Mouse (Mus musculus) mouse embryonic stem cell (cell line): ENCODE measurements around the gene Uck2.

Experiments used
- in situ Hi-C, 2 experiments: fragments of 300-500 bp; cut with MboI; formaldehyde crosslinking; loops; 1 replicate in 1 of 2; 3 replicates in 1 of 2; pipeline ENCODE4 v1.14.3; 2019 to 2020; ENCODE audit warnings: low sequenced_read_pairs in 2 of 2, low pct_unique_long_range_greater_than_20kb in 1 of 2, mixed read lengths in 1 of 2; ENCODE audit not compliant: unreplicated experiment in 1 of 2

Uck2 gene

DNA sequence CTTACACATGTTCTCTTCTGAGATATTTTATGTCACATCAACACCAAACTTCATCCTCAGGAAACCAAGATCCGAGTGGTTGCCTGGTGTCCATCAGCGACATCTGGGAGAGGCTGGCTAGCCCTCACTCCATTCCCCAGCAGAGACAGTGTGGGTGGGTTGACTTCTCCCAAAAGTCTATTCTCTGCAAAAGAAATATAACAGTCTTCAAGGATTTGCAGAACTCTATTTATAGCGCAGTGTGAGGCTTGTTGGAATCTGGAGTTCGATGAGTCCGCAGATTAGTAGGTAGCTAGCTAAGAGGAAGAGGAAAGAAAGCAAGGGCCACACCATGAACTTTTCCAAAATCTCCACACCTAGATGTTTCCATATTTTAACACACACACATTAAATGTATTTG is 2.0 kb upstream of the Uck2 start:
- in situ Hi-C loops, result loop anchor here in 1 of 2 experiments (25.0 kb wide), 1 partner anchor 1150 kb away; the partner anchor contains the start of genes Dusp27 and Gpa33

DNA sequence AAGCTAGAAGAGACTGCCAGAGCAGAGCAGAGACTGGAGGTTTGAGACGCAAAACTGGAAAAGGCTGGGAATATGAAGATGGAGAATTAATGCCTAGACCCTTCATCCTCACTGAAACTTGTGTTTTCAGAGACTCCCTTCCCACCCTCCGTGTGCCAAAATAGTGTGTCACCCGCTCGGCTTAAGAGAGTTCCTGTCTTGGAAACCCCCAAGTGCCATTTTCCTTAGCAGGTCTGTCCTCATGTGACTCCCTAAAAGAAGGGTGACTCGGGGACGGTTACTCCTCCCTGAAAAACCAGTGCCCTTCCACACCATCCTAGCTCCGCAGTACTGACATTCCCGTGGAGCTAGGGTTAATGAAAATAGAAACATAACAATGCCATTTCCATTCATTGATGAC is 236 bp upstream of the Uck2 start:
- in situ Hi-C loops, result loop anchor here in 1 of 2 experiments (25.0 kb wide), 1 partner anchor 1148 kb away; the partner anchor contains the start of genes Dusp27 and Gpa33

DNA sequence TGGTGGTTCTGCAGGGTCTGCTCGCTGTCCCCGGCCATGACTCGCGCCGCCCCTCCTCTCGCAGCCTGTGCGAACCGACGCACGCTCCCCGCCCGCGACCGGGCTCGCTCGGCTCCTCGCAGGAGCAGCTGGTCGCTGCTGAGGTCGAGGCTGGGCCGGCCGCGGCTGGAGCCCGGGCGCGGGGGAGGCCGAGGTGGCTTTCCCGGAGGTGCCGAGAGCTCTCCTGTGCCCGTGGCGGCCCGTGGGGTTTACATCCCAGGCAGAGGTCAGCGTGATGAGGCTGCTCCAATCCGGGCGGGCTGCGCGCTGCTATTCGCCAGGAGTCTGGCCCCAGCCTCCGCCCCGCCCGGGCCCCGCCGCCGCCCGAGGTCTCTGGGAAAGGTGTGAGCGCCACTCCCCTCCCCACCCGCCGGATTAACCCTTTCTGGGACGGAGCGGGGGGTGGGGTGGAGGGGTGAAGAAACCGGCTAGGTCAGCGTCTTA is 242 bp downstream of the Uck2 start:
- in situ Hi-C loops, result loop anchor here in 1 of 2 experiments (25.0 kb wide), 1 partner anchor 1148 kb away; the partner anchor contains the start of genes Dusp27 and Gpa33

DNA sequence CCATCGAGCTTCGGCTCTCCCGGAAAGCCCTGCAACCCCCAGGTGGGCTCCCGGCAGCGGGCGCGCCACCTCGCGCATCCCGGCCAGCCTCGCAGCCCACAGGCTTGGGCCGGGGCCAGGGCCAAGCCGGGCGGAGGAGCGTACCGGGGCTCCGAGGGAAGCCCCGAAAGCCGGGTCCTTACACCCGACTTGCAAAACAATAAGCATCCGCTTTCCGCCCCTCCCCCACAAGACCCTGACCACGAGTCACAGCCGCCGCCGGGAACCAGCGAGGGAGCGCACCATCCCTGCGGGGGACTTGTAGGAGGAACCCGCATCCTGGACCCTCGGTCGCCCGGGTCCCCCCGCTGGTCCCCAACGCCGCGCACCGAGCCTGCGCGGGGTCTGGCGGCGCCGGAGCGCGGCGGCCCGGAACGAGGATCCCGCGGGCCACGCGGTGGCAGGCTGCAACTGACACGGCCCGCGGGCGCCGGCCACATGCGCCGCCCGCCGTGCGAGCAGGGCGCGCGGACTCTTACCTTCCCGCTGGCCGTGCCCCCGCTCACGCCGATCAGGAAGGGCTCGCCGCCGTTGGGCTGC is 773 bp downstream of the Uck2 start:
- in situ Hi-C loops, result loop anchor here in 1 of 2 experiments (25.0 kb wide), 1 partner anchor 1147 kb away; the partner anchor contains the start of genes Dusp27 and Gpa33

DNA sequence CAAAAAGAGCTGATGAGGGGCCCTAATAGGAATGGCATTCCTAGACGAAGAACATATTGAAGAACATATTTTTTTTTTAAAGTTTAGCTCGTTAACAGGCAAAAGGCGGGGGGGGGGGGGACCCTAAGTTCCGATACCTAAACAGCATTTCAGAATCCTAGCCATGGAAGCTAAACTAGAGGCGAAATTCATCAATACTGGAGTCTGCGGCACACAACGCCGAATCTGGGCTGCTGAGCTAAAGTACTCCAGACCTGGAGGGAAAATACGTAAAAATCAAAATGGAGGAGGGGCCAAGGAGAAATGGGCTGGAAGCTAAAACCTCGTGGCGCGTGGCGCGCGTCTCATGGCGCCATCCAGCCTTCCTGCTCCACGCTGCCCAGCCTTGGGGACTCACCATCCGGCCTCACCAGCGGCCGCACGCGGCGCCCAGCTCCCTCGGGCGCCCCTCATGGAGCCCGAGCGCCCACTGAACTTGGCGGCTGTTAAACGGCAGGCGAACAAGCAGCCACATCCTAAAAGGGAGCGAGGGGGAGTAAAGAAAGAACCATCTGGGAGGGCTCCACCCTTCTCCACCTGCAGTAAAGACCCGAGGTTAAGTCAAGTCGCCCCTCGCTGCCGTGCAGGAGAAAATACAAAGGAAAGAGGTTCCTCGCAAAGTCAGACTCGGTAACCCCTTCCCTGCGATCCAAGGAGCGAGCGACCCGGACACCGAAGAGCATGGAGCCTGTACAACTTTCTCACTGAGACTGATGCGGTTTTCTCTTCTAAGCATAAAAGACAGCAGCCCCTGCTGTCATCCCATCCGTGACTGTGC is 1.5 kb downstream of the Uck2 start:
- in situ Hi-C loops, result loop anchor here in 1 of 2 experiments (25.0 kb wide), 1 partner anchor 1146 kb away; the partner anchor contains the start of genes Dusp27 and Gpa33

DNA sequence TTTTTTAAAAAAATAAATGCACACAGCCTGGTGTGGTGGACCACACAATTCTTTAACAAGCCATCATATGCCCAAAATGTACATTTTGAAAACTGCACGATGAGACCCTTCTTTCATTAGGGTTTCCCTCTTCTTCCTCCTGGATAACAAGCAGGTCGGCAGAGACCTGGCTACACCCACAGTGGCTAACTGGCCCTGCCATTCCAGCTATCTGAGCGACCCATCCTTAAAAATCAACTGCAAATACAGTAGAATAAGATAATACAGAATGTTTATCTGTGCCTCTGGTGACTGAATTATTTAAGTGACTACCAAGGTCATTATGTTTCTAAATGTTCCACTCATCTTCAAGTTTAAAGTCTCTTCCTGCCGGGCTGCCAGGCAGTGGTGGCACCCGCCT is 2.4 kb downstream of the Uck2 start:
- in situ Hi-C loops, result loop anchor here in 1 of 2 experiments (25.0 kb wide), 1 partner anchor 1145 kb away; the partner anchor contains the start of genes Dusp27 and Gpa33

DNA sequence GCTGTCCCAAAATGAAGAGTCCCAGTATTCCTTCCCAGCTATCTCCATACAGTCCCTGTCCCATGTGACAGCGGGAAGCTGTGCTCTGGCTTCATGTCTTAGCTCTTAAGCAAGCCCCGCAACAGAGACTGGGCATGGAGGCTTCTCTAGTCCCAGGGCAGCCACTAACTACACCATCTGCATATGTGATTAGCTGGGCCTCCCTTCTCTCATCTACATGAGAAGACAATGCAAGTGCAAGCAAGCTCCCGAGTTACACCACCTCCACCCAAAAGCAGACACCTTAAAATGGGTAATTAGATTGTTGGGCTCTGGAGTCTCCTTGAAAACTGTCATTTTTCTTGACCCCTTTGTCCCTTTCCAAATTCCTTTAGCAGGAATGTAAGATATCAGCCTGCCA is 3.0 kb downstream of the Uck2 start:
- in situ Hi-C loops, result loop anchor here in 1 of 2 experiments (25.0 kb wide), 1 partner anchor 1145 kb away; the partner anchor contains the start of genes Dusp27 and Gpa33

DNA sequence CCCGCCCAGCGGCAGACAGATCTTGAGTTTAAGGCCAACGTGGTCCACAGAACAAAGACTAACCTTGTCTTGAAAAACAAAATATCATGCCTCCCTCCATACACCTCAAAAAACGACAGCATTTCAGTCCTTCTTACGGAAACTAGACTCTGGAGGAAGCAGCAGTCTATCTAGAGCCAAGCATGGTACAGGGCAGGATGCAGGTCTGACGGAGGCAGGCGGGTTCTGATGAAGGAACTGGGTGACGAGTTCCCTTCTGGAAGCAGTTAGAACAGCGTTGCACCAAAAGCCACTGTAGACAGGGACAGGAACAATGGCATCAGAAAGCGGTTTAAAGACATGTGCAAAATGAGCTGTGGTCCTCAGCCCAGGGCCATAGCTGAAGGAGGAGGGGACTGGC is 5.1 kb downstream of the Uck2 start:
- in situ Hi-C loops, result loop anchor here in 1 of 2 experiments (25.0 kb wide), 1 partner anchor 1143 kb away; the partner anchor contains the start of genes Dusp27 and Gpa33

DNA sequence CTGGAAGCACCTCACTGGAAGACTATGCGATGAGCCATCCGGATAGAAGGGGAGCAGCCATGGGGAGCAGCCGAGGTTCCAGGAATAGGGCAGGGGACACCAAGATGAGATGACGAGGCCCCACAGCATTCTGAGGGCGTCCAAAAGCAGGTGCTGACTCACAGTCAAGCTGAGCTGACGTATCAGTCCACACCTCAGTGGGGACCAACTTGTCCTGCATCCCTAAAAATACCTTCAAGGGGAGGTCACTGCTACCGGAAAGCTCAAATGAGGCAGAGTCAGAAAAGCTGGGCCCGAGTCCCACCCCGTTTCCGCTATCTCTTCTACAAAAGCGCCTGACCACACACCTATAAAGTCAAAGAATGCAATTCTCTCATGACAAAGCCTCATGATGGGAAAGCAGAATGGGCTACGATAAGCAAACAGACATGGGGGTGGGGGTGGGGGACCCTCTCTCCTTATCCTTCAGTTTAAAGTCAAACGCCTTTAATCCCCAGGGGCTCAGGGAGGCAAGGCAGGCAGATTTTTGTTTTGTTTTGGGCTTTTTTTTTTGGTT is 5.9 kb downstream of the Uck2 start:
- in situ Hi-C loops, result loop anchor here in 1 of 2 experiments (25.0 kb wide), 1 partner anchor 1142 kb away; the partner anchor contains the start of genes Dusp27 and Gpa33

DNA sequence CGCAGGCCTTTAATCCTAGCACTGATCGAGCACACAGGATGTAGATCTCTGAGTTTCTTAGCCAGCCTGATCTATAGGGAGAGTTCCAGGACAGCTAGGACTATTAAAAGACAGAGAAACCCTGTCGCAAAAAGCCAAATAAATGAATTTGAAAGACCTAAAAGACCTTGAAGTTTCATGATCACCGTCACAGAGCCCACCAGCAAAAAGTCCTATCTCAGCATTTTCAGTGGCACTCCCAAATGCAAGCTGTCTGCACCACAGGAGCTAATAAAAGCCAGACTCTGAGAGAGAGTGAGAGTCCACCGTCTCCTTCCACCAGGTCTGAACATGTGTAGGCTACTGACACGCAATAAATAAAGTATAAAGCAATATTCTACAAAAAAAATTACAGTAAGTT is 6.7 kb downstream of the Uck2 start:
- in situ Hi-C loops, result loop anchor here in 1 of 2 experiments (25.0 kb wide), 1 partner anchor 1141 kb away; the partner anchor contains the start of genes Dusp27 and Gpa33

DNA sequence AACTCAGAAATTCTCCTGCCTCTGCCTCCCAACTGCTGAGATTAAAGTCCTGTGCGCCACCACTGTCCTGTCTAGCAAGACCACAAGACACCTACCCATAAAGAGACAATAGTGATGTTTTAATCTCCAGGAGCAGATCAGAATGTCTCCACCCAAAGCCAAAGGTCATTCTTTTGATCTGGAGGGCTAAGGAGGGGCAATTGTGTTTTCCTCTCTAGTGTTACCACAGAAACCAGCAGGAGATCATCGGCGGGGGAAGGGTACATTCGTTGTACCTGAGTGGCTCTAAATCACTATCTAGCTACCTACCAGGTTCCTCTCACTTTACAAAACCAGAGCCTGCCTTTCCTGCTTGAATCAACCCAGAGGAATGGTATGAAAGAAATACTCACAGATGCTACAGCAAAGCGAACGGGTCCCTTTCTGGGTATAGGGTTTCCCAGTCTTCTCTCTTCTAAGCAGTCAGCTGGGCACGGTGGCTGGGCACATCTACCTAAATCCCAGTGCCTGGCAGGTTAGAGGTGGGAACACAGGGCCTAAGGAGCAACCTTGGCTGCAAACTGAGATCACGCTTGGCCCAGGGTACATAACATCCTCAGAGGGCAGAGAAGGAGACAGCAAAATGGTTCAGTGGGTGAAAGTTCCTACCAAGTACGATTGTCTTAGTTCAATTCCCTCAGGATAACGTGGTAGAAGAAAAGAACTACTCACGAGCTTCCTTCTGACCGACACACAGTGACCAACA is 10.3 kb downstream of the Uck2 start:
- in situ Hi-C loops, result loop anchor here in 1 of 2 experiments (25.0 kb wide), 1 partner anchor 1138 kb away; the partner anchor contains the start of genes Dusp27 and Gpa33

DNA sequence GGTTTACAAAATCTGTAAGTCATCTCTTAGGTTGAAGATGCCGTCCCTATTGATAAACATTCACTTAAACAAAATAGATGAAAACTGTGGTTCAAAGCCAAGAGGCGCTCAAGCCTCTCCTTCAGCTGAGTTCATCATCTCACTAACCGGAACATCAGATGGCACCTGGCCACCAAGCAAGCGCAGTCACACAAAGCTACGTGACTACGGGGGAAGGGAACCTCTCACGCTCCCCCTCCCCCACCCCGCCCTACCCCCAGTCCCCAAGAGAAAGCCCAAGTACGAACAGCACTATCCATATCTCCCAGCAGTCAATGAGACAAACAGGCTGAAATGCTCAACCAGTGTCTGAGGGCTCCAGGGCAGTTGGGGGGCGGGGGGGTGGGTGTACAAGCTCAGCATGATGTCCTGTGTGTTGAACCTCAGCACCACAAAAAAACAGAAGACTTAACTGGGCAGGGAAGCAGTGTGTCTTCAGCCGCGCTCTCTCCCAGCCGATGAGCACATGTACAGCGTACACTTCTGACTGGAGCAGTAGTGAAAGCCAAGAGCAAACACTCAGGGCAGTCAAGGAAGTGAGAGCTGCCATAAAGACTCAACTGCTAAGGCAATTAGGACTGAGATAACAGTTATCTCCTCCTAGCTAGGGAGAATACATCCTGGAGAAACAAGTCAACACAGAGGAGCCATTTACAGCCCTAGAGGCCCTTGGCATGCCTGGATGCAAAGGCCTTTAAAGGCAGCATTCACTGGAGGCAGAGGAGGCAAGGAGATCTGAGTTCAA is 11.5 kb downstream of the Uck2 start:
- in situ Hi-C loops, result no loop called here

DNA sequence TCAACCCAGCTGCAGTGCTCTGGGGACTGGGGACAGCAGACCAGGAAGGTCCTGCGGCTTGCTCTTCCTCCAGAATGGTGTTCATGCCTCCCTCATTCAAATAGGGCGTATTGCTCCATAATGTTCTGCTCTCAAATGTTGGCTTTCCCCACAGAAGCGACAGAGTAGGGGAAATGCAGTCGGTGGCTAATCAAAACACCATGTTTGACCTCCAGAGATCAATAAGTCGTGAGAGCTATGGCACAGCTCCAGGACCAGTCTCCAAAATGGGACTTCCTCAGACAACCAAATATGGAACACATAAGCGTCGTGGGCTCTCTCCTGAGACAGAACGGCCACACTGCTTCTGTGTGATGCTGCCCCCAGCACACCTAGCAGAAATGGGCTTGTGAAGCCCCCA is 13.3 kb downstream of the Uck2 start:
- in situ Hi-C loops, result no loop called here

DNA sequence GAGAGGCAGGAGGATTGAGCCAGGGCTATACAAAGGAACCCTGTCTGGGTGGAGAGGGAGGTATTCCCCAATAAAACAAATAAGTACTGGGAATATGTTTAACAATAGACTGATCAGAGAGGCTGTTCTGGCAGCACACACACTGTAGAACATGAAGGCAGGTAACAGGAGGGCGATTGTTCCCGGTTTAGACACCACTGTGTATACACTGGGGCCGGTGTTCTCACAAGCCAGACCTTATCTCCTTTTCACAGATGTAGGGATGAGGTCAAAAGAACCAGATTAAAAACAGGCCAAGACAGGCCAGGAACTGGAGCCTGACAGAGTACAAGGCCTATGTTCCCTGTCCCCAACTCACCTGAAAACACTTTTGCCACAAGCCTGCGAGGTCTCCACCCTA is 13.8 kb downstream of the Uck2 start:
- in situ Hi-C loops, result no loop called here

DNA sequence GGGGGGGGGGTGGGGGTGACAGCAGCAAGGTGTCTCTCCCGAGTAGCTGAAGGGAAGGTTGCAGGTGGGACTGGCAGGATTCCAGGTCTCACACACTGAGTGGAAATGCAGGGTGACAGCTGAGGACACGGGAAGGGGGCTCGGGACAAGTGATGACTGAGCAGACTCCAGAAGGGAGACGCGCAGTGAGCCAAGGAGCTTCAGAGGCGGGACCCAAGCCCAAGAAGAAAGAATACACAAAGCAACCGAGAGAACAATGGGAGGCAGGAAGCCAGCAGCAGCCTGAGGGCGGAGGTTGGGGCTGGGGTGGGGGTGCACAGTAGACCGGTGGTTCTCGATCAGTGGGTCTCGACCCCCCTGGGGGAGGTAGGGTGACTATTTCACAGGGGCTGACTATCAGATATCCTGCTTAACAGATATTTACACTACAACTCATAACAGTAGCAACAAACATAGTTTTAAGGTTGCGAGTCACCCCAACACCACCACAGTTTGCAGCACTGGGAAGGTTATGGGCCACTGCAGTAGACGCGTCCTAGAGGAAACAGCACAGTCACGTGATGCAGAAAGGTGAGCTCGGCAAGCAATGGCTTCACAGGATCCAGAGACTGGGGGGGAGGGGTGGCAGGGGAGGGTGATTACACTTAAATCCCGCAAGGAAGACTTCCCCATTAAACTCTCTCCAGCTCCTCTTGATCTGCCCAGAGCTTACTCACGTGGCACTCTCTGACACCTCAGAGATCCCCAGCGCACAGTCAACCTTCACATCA is 14.6 kb downstream of the Uck2 start:
- in situ Hi-C loops, result no loop called here

DNA sequence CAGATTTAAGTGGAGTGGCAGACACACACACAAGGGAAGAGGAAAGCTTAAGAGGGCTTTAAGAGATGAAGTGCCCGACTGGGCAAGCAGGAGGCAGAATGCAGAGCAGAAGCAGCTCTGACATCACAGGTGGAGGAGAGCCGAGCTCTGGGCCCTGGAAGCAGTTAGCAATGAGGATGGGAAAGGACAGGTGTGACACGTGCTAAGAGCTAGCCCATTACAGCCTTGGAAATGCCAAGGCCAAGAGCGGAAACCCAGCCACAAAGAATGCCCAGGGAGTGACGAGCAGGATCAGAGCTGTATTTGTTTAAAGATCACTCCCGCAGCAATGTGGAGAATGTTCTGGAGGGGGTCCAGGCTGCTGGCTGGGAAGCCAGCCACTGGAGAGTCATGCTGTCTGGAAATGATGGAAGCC is 15.3 kb downstream of the Uck2 start:
- in situ Hi-C loops, result loop anchor here in 1 of 2 experiments (5.0 kb wide), 1 partner anchor 38 kb away; no protein-coding TSS in a partner anchor
